Mouse (Mus musculus): ENCODE measurements at regions not wholly inside any gene's neighbourhood (a gene's known extent, or its start where the extent isn't known, plus 50 kb on each side); places are given as distances from the start of the nearest gene placed in this dataset.

DNA sequence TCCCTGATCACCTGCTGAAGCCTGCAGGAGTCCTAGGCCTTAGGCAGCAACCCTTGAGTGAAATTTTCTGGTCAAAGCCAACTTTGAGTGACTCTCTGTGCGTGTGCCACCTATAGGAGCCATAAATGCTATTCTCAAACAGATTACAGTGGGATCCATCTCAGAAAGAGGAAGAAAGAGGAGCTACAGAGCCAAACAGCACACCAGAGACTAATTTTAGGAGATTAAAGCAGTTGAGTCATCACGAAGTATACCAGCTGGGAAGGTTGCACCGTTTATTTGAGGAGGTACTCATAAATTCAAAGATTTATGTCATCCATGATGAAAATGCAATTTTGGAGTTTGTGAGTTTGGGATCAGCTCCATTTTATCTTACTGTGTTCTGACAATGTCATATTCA lies 54.3 kb downstream of the Gm9376 start:
- TF ChIP-seq CTCF (IDR thresholded peaks at IDR 0.05; ENCODE audit: extremely low read depth, insufficient read depth, low read length) (no peak), POLR2A (IDR thresholded peaks at IDR 0.05; ENCODE audit: extremely low read depth, insufficient read depth, low read length) (no peak)

All from cortical plate, adult 2 months (tissue).